Mouse (Mus musculus): ENCODE data around the gene Epha2.

DNA sequence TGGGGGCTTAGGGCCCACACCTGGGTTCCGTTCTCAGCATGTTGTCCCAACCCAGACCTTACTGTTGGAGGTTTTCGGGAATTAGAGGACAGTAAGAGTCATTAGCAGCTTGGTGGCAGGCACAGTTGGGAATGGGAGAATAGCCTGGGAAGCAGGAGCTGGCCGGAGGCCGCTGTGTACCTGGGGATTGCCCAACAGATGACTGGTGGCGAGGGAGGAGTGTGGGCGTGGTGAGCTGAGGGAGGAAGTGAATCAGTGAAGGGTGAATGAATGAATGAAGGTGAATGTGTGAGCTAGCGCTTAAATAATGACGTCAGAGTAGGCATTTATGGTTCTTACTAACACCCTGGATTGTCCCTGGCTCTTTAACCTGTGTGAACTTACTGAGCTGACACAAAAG lies 23.9 kb upstream of the Epha2 start:
- TF ChIP-seq CTCF (IDR thresholded peaks at IDR 0.05; ENCODE audit: low read depth, low read length): no peak
- 0 out of 2 replicates have a peak, but pooled peaks have one; percentile 19 for TF ChIP-seq POLR2A (IDR thresholded peaks at IDR 0.05; ENCODE audit: extremely low read depth, insufficient read depth, low read length)
